Mouse (Mus musculus) left cerebral cortex, adult 18-20 months (tissue): ENCODE data around the gene Dcxr. TPM values are rescaled to one million over a fixed set of nuclear protein-coding genes. Genes with fewer than 3 reads are reported as not detected.

ENCODE experiments used
- total RNA-seq, 2 experiments: library from RNA; stranded (reverse); gene quantifications; 2 replicates each; pipeline ENCODE4 v1.2.3; 2021

The Dcxr gene
- total RNA-seq, 2 experiments from 2014 or later, result 8.5 to 11.9 TPM

Other genes with a start within 250 kb of the Dcxr start
- gene Mrpl12, start 242.7 kb downstream of the Dcxr start, total RNA-seq, result 10 to 100 TPM; 64.4 to 74.4 TPM
- 10 to 100 TPM; 19.6 to 22.6 TPM for gene Slc25a10, start 235.4 kb downstream of the Dcxr start, total RNA-seq
- under 1 TPM in 1 of 2 experiments, not detected in 1; 0.52 TPM for gene Gcgr, start 196.6 kb downstream of the Dcxr start, total RNA-seq
- 10 to 100 TPM; 74.9 to 77.0 TPM for gene Mcrip1, start 177.6 kb downstream of the Dcxr start, total RNA-seq
- not detected for gene Ppp1r27, start 176.1 kb downstream of the Dcxr start, total RNA-seq
- 100 to 1,000 TPM; 127 to 129 TPM for gene P4hb, start 154.0 kb downstream of the Dcxr start, total RNA-seq
- gene Arhgdia, start 145.7 kb downstream of the Dcxr start, total RNA-seq, result 100 to 1,000 TPM; 310 to 324 TPM
- 10 to 100 TPM; 60.8 to 62.9 TPM for gene Alyref, start 128.9 kb downstream of the Dcxr start, total RNA-seq
- 10 to 100 TPM; 95.1 to 98.8 TPM for gene Anapc11, start 128.9 kb downstream of the Dcxr start, total RNA-seq
- 1 to 10 TPM in 1 of 2 experiments, not detected in 1; 1.3 TPM for gene Npb, start 118.8 kb downstream of the Dcxr start, total RNA-seq
- gene Pcyt2, start 109.3 kb downstream of the Dcxr start, total RNA-seq, result 100 to 1,000 TPM; 124 to 136 TPM
- 10 to 100 TPM; 34.9 to 38.6 TPM for gene Sirt7, start 102.0 kb downstream of the Dcxr start, total RNA-seq
- 10 to 100 TPM; 86.8 to 94.3 TPM for gene Mafg, start 93.7 kb downstream of the Dcxr start, total RNA-seq
- gene Pycr1, start 83.5 kb downstream of the Dcxr start, total RNA-seq, result 1 to 10 TPM; 1.0 to 1.6 TPM
- 1 to 10 TPM; 7.3 to 8.2 TPM for gene Myadml2, start 79.1 kb downstream of the Dcxr start, total RNA-seq
- 1 to 10 TPM; 2.7 to 5.0 TPM for gene Notum, start 66.1 kb downstream of the Dcxr start, total RNA-seq
- 10 to 100 TPM; 51.1 to 57.7 TPM for gene Aspscr1, start 54.3 kb downstream of the Dcxr start, total RNA-seq
- 10 to 100 TPM; 19.7 to 20.8 TPM for gene Cenpx, start 13.5 kb downstream of the Dcxr start, total RNA-seq
- 10 to 100 TPM; 53.0 to 56.2 TPM for gene Lrrc45, start 13.4 kb downstream of the Dcxr start, total RNA-seq
- 10 to 100 TPM; 28.9 to 38.6 TPM for gene Rac3, start 5.8 kb downstream of the Dcxr start, total RNA-seq
- gene Cbr2, start 4.8 kb upstream of the Dcxr start, total RNA-seq, result 1 to 10 TPM; 1.7 to 2.9 TPM
- gene Hmga1b, start 35.5 kb upstream of the Dcxr start, total RNA-seq, result 10 to 100 TPM; 31.4 to 50.3 TPM
- gene Rfng, start 56.9 kb upstream of the Dcxr start, total RNA-seq, result 10 to 100 TPM; 53.1 to 56.6 TPM
- 100 to 1,000 TPM; 148 to 152 TPM for gene Gps1, start 57.0 kb upstream of the Dcxr start, total RNA-seq
- gene Dus1l, start 69.1 kb upstream of the Dcxr start, total RNA-seq, result 10 to 100 TPM; 40.2 to 44.9 TPM
- gene Fasn, start 97.3 kb upstream of the Dcxr start, total RNA-seq, result 100 to 1,000 TPM; 159 to 179 TPM
- 1 to 10 TPM; 7.2 to 9.3 TPM for gene Ccdc57, start 205.6 kb upstream of the Dcxr start, total RNA-seq
- 1 to 10 TPM; 3.9 to 4.0 TPM for gene Slc16a3, start 221.2 kb upstream of the Dcxr start, total RNA-seq